Mouse (Mus musculus) right cerebral cortex, postnatal 4 days (tissue): ENCODE measurements around the gene Narfl.

Source experiments
- DNase-seq: peaks from one replicate; pipeline ENCODE4 v3.0.0-alpha.2; 2022

Narfl gene

DNA sequence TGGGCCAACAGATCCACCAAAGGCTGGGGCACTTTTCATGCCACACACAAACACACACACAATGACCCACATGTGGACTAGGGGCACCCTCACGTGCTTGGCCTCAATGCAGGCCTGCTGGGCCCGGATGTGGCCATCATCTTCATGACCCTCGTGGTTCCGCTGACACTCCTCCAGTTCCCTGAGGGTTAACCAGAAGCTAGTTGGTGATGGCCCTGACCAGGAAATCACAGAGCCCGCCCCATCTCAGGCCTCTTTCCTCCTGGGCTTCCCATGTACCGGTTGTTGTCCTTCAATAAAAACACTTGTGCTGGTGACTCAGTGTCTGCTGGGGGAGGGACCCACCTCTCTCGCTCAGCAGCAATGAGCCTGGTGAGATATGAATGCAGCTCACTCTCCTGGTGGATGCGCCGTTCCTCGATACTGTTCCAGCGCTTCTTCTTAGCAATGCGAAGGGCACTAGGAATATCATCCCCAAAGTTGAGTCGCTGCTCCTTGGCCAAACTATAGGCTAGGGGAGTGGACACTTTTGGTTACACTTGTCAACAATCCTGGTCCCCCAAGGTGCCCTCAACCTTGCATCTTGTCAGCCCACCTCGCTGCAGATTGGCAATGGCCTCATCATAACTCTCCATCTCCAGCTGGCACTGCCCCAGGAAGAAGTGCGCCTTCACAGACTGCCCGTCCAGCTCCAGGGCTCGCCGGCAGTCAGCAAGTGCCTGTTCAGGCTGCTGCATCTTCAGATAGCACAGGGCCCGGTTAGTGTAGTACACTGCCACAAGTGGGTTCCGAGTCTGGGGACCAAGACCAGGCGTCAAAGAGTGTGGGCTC is 58.1 kb downstream of the Narfl start:
- DNase-seq = no peak

DNA sequence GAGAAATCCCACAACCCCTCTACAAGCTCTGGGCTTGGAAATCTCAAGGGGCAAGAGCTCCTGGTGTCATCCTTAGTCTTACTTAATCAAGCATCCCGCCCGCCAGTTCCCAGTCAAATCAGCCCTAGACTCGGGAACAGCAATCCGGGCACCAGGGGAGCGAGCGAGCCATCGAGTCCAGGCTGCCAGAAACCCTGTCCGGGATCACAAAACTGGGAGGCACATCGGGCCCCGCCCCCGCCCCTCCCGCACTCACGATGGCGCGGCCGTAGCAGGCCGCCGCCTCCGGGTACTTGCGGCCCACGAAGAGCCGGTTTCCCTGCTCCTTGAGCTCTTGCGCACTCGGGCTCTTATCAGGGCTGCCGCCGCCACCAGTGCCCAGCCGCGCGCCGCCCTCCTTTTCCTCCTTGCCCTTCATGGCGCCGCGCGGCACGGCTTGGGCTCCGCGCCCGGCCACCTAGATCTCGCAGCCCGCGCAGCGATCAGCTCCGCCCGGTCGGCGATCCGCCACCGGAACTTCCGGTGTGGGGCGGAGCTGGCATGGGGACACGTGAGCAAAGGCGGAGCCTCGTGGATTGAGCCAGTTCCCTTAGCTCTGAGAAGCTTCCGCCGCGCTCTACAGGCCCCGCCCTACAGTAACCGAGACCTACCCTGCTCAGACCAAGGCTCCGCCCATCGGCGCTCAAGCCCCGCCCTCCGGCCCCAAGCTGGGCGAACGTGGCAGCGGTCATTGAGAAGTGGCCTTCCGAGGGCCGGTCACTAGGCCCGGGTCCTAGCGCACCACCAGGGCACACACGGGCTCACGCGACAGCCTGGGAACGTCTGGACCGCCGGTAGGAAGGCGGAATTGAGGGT is 59.1 kb downstream of the Narfl start:
- peak; percentile 96 for DNase-seq
